In genomic region chr2:156862772-156863486, GRCm38 (mm10) we compare ENCODE assay signal across 7 mouse cellular contexts. TPM values are rescaled to one million over a fixed set of nuclear protein-coding genes. Genes with fewer than 3 reads are reported as not detected.
DNase-seq lines count a peak whose midpoint lies in the region; ATAC-seq lines count a peak whose summit lies in the region.

TSS of gene Rab5if (plus strand) at chr2:156863128.

- peak; percentile 99 for DNase-seq in adrenal gland, adult 2 months
- DNase-seq in embryo, embryonic 11.5 days (ENCODE audit: low read depth, low spot score): peak; percentile 94
- peak; percentile 97 to 99 for DNase-seq in gastrocnemius, postnatal 4 days (ENCODE audit: low spot score in 2 of 2)
- DNase-seq in left cerebral cortex, postnatal 36 days (ENCODE audit: low spot score in 2 of 2): peak; percentile 99
- DNase-seq in midbrain, embryonic 11.5 days (ENCODE audit: low spot score, missing footprints): peak; percentile 99
- DNase-seq in skeletal muscle tissue, adult 2 months (ENCODE audit: low read depth, low spot score): peak; percentile 97

- peak within 1 kb of the TSS; percentile 97 for H3K27ac ChIP-seq in intestine, embryonic 16.5 days (ENCODE audit: low read length)
- peak within 1 kb of the TSS; percentile 83 for H3K27ac ChIP-seq in midbrain, embryonic 11.5 days (ENCODE audit: low read depth, low read length)

- H3K9me3 ChIP-seq in intestine, embryonic 16.5 days (ENCODE audit: control insufficient read depth, low read length): no peaks in the 10 kb centered on the region
- H3K9me3 ChIP-seq in midbrain, embryonic 11.5 days (ENCODE audit: control insufficient read depth, low read length): no peaks in the 10 kb centered on the region

- peak within 1 kb of the TSS; percentile 97 for H3K9ac ChIP-seq in intestine, embryonic 16.5 days (ENCODE audit: low read depth, low read length)
- H3K9ac ChIP-seq in midbrain, embryonic 11.5 days (ENCODE audit: low read length): peak within 1 kb of the TSS; percentile 95

- H3K4me3 ChIP-seq in intestine, embryonic 16.5 days (ENCODE audit: low read length): peak within 1 kb of the TSS; percentile 69
- H3K4me3 ChIP-seq in midbrain, embryonic 11.5 days (ENCODE audit: low read depth, low read length): peak within 1 kb of the TSS; percentile 99

- H3K36me3 ChIP-seq in intestine, embryonic 16.5 days (ENCODE audit: control insufficient read depth, insufficient read depth, low read length): peaks cover 6% of the 10 kb centered on the region; the same call in 1 of the 2 replicates
- 0 out of 2 replicates have a peak, but pooled peaks cover 2% of the 10 kb centered on the region for H3K36me3 ChIP-seq in midbrain, embryonic 11.5 days (ENCODE audit: control insufficient read depth, insufficient read depth, low read length)

- H3K4me1 ChIP-seq in intestine, embryonic 16.5 days (ENCODE audit: control insufficient read depth, insufficient read depth, low read length): peaks cover 30% of the 10 kb centered on the region
- H3K4me1 ChIP-seq in midbrain, embryonic 11.5 days (ENCODE audit: control insufficient read depth, insufficient read depth, low read length): peaks cover 15% of the 10 kb centered on the region

- intact Hi-C loops in left cerebral cortex, postnatal 36 days (cut with DNase I): no loop called here

- peak within 1 kb of the TSS; percentile 79 for H3K4me2 ChIP-seq in intestine, embryonic 16.5 days (ENCODE audit: low read depth, low read length)
- H3K4me2 ChIP-seq in midbrain, embryonic 11.5 days: peak within 1 kb of the TSS; percentile 91

- peak; percentile 95 for ATAC-seq in intestine, embryonic 16.5 days
- ATAC-seq in midbrain, embryonic 11.5 days (ENCODE audit: low FRiP score): peak; percentile 97

- WGBS in intestine, embryonic 16.5 days: under 1% methylated on average over 98 of the region's 98 CpGs
- WGBS in midbrain, embryonic 11.5 days: 0% methylated on average over 93 of the region's 98 CpGs

- H3K27me3 ChIP-seq in intestine, embryonic 16.5 days (replicated peaks; ENCODE audit: control insufficient read depth, insufficient read depth, low read length): no peaks in the 10 kb centered on the region
- H3K27me3 ChIP-seq in midbrain, embryonic 11.5 days (ENCODE audit: control insufficient read depth, insufficient read depth, low read length): no peaks in the 10 kb centered on the region

RNA-seq across cellular contexts. Expression of gene Rab5if, which starts in this region (rescaled TPM):
- 100 to 1,000 TPM; 285 to 311 TPM for total RNA-seq in adrenal gland, adult 2 months (2021)
- polyA plus RNA-seq in adrenal gland, adult 2 months (2012; rRNA removed): 324 and 358 TPM in 2 replicates
- 10 to 100 TPM; 70.6 to 75.5 TPM for total RNA-seq in gastrocnemius, postnatal 4 days (2021)
- polyA plus RNA-seq in intestine, embryonic 16.5 days (2015; fragmentation: Nextera tagmentation; extraction: Ambion mirVana): 295 and 299 TPM in 2 replicates
- 100 to 1,000 TPM in 1 of 2 experiments, 10 to 100 TPM in 1; 89.8 to 102 TPM for total RNA-seq in left cerebral cortex, postnatal 36 days (2021)
- polyA plus RNA-seq in midbrain, embryonic 11.5 days (2014; fragmentation: Nextera tagmentation; extraction: Ambion mirVana): 196 and 205 TPM in 2 replicates

Comparison
In these comparisons a context has a peak if more than half of its experiments do, and no peak if none do; other contexts are left out.
1. Peak in every context shown above with its lines: DNase-seq, ATAC-seq, H3K4me3 ChIP-seq and H3K27ac ChIP-seq.